Mouse (Mus musculus): ENCODE results near the gene Hist2h3b.

DNA sequence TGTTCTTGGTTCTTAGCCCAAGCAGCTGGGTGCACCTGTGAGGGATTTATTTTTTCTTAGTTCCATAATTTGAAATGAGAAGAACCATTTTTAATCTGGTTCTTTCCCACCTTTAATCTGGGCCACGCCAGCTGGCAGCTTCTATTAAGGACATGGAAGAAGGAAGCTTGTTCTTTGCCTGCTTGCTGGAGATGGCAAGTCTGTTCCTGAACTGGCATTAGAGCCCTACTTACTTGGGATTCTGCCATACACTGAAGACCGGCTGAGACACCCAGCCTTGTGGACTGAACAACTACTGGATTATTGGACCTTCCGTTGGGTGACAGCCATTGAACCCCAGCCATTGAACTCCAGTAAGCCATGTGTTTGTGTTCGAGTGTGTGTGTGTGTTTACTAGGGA is 45.7 kb upstream of the Hist2h3b start:
- no peak for TF ChIP-seq CTCF (conservative IDR thresholded peaks at IDR 0.05; ENCODE audit: insufficient read depth, insufficient read length, low read depth, low read length)
- no peak for TF ChIP-seq POLR2A (IDR thresholded peaks at IDR 0.05; ENCODE audit: low read depth, low read length)
